Mouse (Mus musculus): ENCODE data around the gene Prkn.

DNA sequence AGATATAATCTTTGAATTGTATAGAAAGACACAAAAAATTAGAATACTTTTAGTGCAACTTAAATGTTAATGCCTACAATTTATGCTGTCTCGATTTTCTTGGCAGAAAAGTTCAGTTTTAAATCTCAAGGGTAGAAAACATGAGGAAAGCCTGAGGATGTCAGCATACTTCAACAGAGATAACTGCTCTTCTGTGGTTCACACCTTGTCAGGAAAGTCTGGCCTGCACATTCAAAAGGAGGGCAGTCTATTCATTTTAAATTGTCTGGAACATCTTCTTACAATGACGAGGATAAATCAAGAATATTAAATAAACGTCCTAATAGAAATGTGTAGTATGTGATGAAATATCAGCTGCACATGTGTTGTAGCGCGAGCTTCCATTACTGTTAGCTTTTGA is 38.8 kb downstream of the Prkn start:
- TF ChIP-seq CTCF (IDR thresholded peaks at IDR 0.05; ENCODE audit: low read depth) (no peak), EP300 (IDR thresholded peaks at IDR 0.05; ENCODE audit: low read depth) (no peak)
